Mouse (Mus musculus) spleen, embryonic (tissue): Measurements from ENCODE around the gene Elp5.

ENCODE experiments used
- CTCF ChIA-PET: fragments of 350-600 bp; sonication (Branson Sonifier 250); formaldehyde crosslinking; loops from one replicate; lab custom pipeline; 2022; lab: Charles Lee

Gene Elp5

GRCm38 (mm10) chr11:70015677-70016076, 33.4 kb upstream of the Elp5 start:
- CTCF ChIA-PET, result no interaction called here

DNA sequence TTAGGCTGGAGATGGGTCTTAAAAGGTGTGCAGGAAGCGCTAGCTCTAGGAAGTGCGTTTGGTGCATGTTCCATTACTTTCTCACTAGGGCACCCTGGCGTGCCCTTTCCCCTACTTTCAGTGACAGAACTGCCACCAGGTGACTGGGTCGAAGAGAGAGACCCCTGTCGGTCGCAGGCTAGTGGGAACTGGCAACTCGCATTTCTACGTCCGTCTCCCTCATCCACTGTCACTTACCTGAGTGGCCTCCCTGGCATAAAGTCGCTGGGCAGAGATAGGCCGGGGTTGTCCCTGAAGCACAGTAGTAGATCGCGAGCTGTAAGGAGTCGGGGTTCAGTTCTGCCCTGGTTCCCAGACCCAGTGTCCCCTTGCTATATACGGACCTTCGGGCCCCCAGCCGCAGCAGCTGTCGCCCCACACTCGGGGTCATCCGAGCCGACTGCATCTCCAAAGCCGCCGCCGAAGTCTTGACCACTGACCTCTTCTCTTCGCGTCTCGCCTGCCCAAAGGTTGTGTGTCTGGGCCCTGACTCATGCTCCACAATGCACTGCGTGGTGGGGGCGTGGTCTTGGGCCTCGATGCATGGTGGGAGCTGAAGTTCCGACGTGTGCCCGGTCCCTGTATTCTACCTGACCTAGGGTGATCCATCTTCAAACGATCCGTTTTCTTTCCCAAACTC, 32.7 kb upstream of the Elp5 start, which contains the start of gene Acadvl:
TSS of gene Acadvl (minus strand) at position 532 of the 679 bp plus-strand sequence.
- CTCF ChIA-PET, result interaction anchor here (0.6 kb wide), 1 partner anchor 383 kb away, joined by 3 read pairs; no protein-coding TSS in a partner anchor

DNA sequence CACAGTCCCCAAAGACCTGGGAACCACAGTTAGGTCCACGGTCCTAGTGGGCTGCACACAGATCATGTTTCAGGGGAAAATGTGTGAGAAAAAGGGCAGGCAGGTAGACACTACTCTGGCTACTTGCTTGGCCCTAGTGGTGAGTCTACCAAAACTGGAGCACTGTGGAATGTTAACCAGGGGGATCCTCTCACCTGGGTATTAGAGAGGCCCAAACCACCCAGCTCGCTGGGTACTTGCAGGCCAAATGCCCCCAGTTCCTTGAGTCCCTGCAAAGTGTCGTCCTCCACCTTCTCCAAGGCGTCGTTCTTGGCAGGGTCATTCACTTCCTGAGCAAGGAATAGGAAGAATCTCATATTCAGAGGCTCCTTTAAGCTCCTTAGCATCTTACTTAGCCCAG, 31.7 kb upstream of the Elp5 start:
- CTCF ChIA-PET, result no interaction called here

DNA sequence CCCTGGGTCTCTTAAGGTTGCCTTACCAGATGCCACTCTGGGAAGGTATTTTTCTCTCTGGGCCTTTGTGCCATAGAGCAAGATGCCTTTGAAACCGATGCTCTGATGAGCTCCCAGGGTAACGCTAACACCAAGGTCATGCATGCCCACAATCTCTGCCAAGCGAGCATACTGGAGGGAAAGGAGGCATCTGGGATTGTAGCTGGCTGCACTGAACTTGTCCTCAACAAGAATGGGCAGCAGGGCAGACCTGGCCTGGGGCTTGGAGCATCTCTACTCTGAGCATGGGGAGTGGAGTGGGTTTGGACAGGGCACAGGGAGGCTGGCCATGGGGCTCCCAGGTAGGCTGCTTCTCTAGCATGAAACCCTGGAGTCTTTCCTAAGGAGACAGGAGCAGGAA, 31.1 kb upstream of the Elp5 start:
- CTCF ChIA-PET, result interaction anchor here (0.5 kb wide), 1 partner anchor 594 kb away, joined by 3 read pairs; no protein-coding TSS in a partner anchor

DNA sequence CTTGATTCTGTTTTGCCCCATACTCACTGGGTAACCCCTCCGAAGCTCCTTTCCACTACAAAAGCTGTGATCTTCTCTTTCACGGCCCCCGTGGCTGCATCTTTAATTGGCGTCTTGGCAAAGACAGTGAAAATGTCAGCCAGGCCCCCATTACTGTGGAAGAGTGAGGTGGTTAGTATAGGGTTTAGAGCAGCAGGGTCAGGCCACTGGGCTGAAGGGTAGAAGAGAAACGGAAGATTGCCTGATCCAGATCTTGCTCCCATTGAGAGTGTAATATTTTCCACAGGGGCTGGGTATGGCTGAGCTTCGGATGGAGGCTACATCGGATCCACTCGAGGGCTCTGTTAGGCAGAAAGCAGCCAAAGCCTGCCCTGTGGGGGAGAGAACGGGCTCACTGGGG, 30.6 kb upstream of the Elp5 start:
- CTCF ChIA-PET, result interaction anchor here (0.5 to 0.7 kb wide), 2 partner anchors 321 to 594 kb away, joined by 3 read pairs; no protein-coding TSS in a partner anchor

DNA sequence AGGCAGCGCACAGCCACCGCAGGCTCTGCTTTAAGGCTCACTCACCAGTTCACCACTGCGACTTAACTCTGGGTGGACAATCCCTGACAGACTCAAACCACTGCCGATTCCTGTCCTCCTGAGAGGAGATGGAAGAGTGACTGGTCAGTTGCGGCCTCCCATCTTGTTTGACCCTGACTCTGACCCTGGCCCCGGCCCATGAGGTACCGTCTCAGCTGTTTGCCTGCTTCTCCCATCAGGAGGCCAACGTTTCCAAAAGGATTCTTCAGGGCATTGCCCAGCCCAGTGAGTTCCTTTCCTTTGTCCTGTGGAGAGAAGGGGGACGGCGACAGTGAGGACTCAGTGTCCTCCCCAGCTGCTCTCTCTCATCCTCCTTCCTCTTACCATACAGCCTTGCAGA, 28.6 kb upstream of the Elp5 start:
- CTCF ChIA-PET, result no interaction called here

GRCm38 (mm10) chr11:70010548-70010947, 28.2 kb upstream of the Elp5 start:
- CTCF ChIA-PET, result no interaction called here

DNA sequence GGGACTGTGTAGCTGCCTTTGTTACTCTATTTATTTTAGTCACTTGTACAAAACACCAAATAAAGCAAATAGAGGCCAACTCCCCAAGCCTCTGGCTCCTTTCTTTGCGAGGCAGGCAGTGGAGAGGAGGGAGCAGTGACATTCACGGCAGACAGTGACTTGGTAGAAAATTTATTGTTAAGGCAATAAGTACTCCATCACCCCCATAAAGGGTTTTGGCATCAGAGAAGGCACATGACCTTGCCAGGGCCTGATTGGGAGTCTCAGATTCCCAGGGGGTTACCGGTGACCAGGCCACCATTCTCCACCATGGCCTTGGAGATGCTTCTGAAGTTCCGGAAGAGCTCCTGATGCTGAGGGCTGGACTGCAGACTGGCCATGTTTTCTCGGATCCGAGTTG, 27.7 kb upstream of the Elp5 start:
- CTCF ChIA-PET, result no interaction called here

DNA sequence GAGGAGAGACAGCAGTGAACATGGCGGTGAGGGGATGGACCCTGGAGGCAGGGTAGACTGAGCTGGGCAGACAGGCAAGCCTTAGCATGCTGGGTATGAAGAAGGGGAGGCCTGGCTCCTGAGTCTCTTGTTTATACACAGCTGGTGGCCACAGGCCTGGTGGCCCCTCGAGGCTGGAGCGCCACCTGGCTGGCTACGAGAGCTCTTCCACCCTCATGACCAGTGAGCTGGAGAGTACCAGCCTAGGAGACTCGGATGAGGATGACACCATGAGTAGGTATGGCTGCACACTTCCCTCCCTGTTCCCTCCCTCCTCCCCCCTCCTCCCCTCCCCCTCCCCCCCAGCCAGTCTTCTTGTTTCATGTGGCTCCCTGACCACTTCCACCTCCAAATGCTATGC, 23.2 kb upstream of the Elp5 start:
- CTCF ChIA-PET, result interaction anchor here (0.9 kb wide), 1 partner anchor 72 kb away, joined by 3 read pairs; no protein-coding TSS in a partner anchor

- CTCF ChIA-PET, result interaction anchor here (0.8 to 0.9 kb wide), 2 partner anchors 20 to 28 kb away, joined by 3 to 4 read pairs; partner anchors contain the start of gene Elp5
Observed at GRCm38 (mm10) chr11:70002471-70002870, 20.2 kb upstream of the Elp5 start.

- CTCF ChIA-PET, result interaction anchor here (0.7 kb wide), 1 partner anchor 21 kb away, joined by 3 read pairs; no protein-coding TSS in a partner anchor
Observed at GRCm38 (mm10) chr11:70001865-70002264, 19.5 kb upstream of the Elp5 start.

- CTCF ChIA-PET, result no interaction called here
Observed at GRCm38 (mm10) chr11:70001159-70001558, 18.8 kb upstream of the Elp5 start.

GRCm38 (mm10) chr11:70000396-70000898, 18.1 kb upstream of the Elp5 start, which contains the start of gene Dvl2:
TSS of gene Dvl2 (plus strand) at chr11:70000595.
- CTCF ChIA-PET, result no interaction called here

DNA sequence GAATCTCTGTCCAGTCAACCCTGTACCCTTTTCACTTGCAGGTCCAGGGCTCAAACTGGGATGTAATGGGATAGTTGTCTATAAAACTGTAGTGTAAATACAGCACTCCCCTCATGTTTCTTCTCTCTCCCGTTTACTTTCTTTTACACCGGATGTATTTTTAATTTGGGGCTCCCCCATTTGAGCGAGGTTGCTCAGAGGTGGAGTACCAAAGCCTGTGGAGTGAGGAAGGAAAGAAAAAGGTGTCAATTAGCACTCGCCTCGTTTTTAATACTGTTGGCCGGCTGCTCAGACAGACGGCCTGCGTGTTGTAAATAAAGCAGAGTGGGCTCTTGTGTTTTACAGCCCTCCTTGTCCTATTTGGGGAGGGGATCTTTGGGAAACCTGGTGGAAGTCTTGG, 17.3 kb upstream of the Elp5 start:
- CTCF ChIA-PET, result no interaction called here

GRCm38 (mm10) chr11:69998567-69999491, 16.5 kb upstream of the Elp5 start:
- CTCF ChIA-PET, result no interaction called here

DNA sequence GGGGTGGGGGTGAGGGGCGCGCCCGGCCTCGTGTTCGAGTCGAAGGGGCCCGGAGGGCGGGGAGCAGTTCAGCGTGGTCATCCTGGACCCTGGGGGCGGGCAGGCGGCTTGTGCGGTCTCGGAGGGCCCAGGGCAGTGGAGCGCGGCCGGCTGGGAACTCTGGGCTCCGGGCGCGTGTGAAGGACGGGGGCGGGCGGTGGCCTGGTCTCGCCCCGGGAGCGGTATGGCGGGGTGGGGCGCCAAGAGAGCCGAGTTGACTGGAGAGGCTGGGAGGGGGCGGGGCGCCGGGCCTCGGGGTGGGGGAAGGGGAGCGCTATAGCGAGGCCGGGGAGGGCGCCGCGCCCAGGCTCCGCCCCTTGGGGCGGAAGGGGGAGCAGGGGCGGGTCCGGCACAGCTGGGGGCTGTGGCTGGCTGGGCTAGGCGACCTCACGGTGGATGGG, 14.8 kb upstream of the Elp5 start:
- CTCF ChIA-PET, result no interaction called here

DNA sequence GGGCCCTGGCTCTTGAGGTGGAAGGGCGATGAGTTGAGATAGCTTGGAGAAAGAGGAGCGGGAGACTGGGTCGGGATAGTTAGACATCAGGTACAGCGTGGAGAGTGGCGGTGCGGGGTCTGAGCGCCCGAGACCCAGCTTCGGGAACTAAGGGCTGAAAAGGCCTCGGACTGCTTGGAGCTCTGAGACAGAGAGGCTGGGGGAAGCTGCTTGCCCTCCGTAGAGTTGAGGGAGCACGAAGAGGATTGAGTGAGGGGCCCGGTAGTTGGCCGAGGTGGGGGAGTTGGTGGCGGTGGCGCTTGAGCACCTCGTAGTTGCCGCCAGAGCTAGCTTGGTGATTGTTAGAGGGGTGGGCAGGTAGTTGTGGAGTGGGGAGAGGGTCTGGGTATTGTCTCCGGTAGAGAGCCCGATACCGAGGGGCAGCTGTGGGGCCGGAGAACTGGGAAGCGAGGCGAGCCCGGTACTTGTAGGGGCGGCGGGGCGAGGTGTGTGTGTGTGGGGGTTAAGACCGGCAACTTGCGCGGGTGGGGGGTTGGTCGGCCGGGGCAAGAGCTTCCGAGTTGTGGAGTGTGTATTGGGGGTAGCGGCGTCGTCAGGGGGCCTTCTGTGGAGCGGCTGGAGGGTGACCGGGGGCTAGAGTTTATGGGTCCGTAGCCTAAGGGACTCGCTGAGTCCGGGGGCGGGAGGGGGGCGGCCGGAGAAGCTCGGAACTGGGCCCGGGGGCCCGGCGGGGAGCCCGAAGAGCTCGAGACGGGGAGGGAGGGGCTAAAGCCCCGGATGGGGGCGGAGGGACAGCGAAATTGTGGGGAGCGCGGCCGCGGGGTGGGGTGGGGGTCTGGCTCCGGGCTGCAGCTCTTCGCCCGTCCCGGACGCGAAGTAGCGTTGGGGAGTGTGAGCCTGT, 14.1 kb upstream of the Elp5 start:
- CTCF ChIA-PET, result no interaction called here

DNA sequence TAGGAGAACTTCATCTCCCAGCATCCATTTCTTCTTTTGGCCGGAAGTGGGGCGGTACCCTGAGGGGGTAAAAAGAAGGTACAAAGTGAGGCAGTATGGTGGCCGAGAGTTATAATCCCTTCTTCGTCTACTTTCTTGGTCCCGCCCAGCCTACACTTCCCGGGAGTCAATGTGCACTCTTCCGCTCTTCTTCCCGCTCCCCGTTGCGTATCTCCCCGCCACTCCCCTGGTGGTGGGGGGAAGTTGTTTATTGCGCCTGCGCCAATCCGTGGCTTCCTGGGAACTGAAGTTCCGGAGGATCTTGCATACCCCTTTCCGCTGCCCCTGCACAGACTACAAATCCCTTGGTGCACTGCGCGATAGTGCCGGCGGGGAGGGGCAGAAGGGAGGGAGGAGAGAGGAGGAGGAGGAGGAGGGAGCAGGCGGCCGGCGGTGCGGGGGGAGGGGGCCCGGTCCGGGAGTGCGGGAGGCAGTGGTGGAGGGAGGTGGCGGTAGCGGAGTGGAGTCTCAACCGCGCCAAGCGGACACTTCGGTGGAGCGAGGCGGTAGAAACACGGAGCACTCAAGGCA, 13.2 kb upstream of the Elp5 start, which contains the start of gene Phf23:
TSS of gene Phf23 (plus strand) at position 387 of the 570 bp plus-strand sequence.
- CTCF ChIA-PET, result no interaction called here

DNA sequence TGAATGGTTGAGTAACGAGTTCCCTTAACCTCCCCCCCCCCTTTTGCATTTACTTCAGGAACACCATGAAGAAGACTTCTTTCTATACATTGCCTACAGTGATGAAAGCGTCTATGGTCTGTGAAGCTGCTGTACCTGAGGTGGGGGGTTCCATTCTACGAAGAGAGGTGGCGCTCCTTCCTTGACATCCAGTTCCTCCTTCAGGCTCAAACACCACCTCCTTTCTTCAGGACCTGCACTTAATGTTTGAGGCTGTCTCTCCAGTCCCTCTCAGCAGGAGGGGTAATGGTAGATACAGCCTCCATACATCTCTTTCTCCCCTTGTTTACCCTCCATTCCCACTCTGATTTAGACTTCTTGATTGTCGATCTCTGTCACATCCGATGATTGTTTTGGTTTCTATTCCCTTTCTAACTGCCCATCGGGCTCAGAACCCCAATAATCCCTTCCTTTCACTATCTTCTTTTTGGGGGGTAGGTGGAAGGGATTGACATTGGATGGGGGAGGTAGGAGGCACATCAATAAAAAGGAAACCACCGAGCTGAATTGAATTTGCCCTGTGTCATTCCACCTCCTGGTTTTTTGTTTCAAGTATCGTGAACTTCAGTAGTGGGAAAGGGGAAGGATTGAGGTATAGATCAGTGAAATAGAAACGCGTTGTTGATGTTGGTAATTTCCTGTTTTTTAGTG, 12.2 kb upstream of the Elp5 start:
- CTCF ChIA-PET, result no interaction called here

GRCm38 (mm10) chr11:69992932-69993331, 10.6 kb upstream of the Elp5 start:
- CTCF ChIA-PET, result no interaction called here
